15 mouse cellular contexts compared by ENCODE assay signal in the genomic region with DNA sequence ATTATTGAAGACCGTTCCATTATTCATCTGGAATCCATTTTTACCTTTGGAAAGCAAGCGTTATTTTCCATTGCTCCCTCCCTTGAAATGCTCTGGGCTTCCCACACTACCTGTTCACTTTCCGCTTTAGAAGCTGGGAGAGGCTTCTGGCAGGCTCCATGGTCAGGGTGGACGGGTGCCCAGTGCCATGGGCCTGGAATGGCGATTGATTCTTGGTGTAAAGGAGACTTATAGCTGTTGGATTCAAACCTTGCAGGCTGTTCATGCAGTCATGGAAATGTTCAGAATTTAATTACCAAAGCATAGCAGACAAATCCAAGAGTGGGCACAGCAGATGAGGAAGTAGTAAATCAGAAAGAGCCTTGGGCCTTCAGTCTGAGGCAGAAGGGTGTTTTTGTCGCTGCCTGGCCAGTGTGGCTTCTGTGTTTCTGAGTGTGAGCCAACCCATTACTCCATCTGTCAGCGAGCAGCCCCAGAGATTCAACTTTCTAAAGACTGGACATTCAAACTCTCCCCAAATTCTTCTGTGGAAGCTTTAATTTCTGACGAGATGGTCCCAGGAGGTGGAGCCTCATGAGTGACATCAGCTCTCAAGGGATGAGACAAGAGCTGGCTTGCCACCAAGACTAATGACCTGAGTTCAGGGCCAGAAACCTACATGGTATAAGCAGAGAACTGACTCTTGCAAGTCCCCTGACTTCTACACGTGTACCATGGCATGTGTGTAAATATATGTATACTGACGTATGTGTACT.
A peak's percentile ranks its signal among the peaks of the same experiment; 100 is the strongest.
DNase-seq lines count a peak whose midpoint lies in the region.
"Had no signal": no experiment of that assay in that cellular context is flagged by ENCODE, and none has a peak within 500 bp of the region (broad histone marks: within the 10 kb centered on the region; RNA-seq: fewer than 3 reads in every experiment).

No protein-coding gene starts in this region.

- peak; percentile 3 for DNase-seq in A20 (ENCODE audit: low read depth, low spot score)
- peak; percentile 10 to 32 for DNase-seq in adrenal gland, adult 18-20 months (ENCODE audit: low spot score in 2 of 2)
- DNase-seq in brain, adult 2 months (ENCODE audit: low read depth, low spot score): peak; percentile 45
- DNase-seq in cerebellum, postnatal 10 days: peak; percentile 89
- no peak for DNase-seq in right cerebral cortex, postnatal 25 days
- DNase-seq in thymus, postnatal 0 days (ENCODE audit: low spot score): no peak
- no peak for DNase-seq in gastrocnemius, postnatal 25 days
- DNase-seq: gastrocnemius, postnatal 36 days; heart, postnatal 4 days; kidney, adult 11 months; liver, postnatal 0 days; lung, postnatal 10 days; retina, postnatal 1 day; right cerebral cortex, postnatal 4 days; thymus, postnatal 14 days had no signal

Comparison
In these comparisons a context has a peak if more than half of its experiments do, and no peak if none do; other contexts are left out.
1. DNase-seq: peak in A20 (single experiment), adrenal gland, adult 18-20 months (2 of 2), brain, adult 2 months (single experiment) and cerebellum, postnatal 10 days (2 of 2); none in right cerebral cortex, postnatal 25 days (single experiment), thymus, postnatal 0 days (single experiment) and gastrocnemius, postnatal 25 days (single experiment).